Mouse (Mus musculus): ENCODE data around the gene Ms4a7. TPM values are rescaled to one million over a fixed set of nuclear protein-coding genes. Genes with fewer than 3 reads are reported as not detected.

The Ms4a7 gene
- polyA plus RNA-seq, 1 experiment from 2014 or later = 0.27 TPM

Other genes with a start within 250 kb of the Ms4a7 start
- not detected in 2 replicates for gene 1700017D01Rik, start 205.3 kb downstream of the Ms4a7 start, polyA plus RNA-seq (2016; fragmentation: Nextera tagmentation; extraction: Ambion mirVana)
- gene 1700025F22Rik, start 170.8 kb downstream of the Ms4a7 start, polyA plus RNA-seq (2016; fragmentation: Nextera tagmentation; extraction: Ambion mirVana) = not detected in 2 replicates
- gene Ms4a13, start 139.4 kb downstream of the Ms4a7 start, polyA plus RNA-seq (2016; fragmentation: Nextera tagmentation; extraction: Ambion mirVana) = not detected in 2 replicates
- gene Ms4a12, start 103.7 kb downstream of the Ms4a7 start, polyA plus RNA-seq (2016; fragmentation: Nextera tagmentation; extraction: Ambion mirVana) = not detected in 2 replicates
- gene Ms4a1, start 69.9 kb downstream of the Ms4a7 start, polyA plus RNA-seq (2016; fragmentation: Nextera tagmentation; extraction: Ambion mirVana) = not detected in 2 replicates
- not detected in 2 replicates for gene Ms4a5, start 52.3 kb downstream of the Ms4a7 start, polyA plus RNA-seq (2016; fragmentation: Nextera tagmentation; extraction: Ambion mirVana)
- not detected in 2 replicates for gene Ms4a14, start 21.7 kb downstream of the Ms4a7 start, polyA plus RNA-seq (2016; fragmentation: Nextera tagmentation; extraction: Ambion mirVana)
- gene Ms4a4a, start 39.4 kb upstream of the Ms4a7 start, polyA plus RNA-seq (2016; fragmentation: Nextera tagmentation; extraction: Ambion mirVana) = 0.55 and 1.1 TPM in 2 replicates
- gene Ms4a4c, start 68.6 kb upstream of the Ms4a7 start, polyA plus RNA-seq (2016; fragmentation: Nextera tagmentation; extraction: Ambion mirVana) = not detected in 2 replicates
- gene Ms4a4b, start 107.4 kb upstream of the Ms4a7 start, polyA plus RNA-seq (2016; fragmentation: Nextera tagmentation; extraction: Ambion mirVana) = not detected in 2 replicates
- gene Ms4a6c, start 133.2 kb upstream of the Ms4a7 start, polyA plus RNA-seq (2016; fragmentation: Nextera tagmentation; extraction: Ambion mirVana) = 1.5 and 1.9 TPM in 2 replicates
- gene Gm8369, start 149.8 kb upstream of the Ms4a7 start, polyA plus RNA-seq (2016; fragmentation: Nextera tagmentation; extraction: Ambion mirVana) = not detected in 2 replicates
- gene Ms4a6b, start 180.4 kb upstream of the Ms4a7 start, polyA plus RNA-seq (2016; fragmentation: Nextera tagmentation; extraction: Ambion mirVana) = 1.4 and 1.5 TPM in 2 replicates
- gene Ms4a4d, start 200.7 kb upstream of the Ms4a7 start, polyA plus RNA-seq (2016; fragmentation: Nextera tagmentation; extraction: Ambion mirVana) = 0.33 and 0.41 TPM in 2 replicates